Mouse (Mus musculus) brain, embryonic 14.5 days (tissue): Measurements from ENCODE around the gene Lnp1.
"Not testable (repeated sequence)": the region's sequence is repeated elsewhere in the genome, so short reads cannot be mapped to it uniquely, and the experiment has no call there.

Experiments used
- CTCF ChIP-seq: fragments of 200-500 bp; IDR thresholded peaks from 2 replicates; pipeline ENCODE4 v1.5.1; 2012; ENCODE audit warnings: inconsistent platforms, mild to moderate bottlenecking, moderate library complexity, borderline replicate concordance; ENCODE audit not compliant: insufficient read depth, insufficient read length; ENCODE audit errors: extremely low read depth
- POLR2A ChIP-seq: fragments of 200-500 bp; IDR thresholded peaks from 2 replicates; pipeline ENCODE4 v1.6.1; 2012; ENCODE audit warnings: mild to moderate bottlenecking, inconsistent platforms, borderline replicate concordance; ENCODE audit not compliant: poor library complexity, insufficient read depth, insufficient read length, severe bottlenecking; ENCODE audit errors: extremely low read depth

- TF ChIP-seq POLR2A, CTCF: not testable (repeated sequence)
These were observed 25.7 kb downstream of the Lnp1 start for GRCm38 (mm10) chr16:56902206-56902605.
